Mouse (Mus musculus) liver, postnatal 0 days (tissue): ENCODE results near the gene Ndufab1. TPM values are rescaled to one million over a fixed set of nuclear protein-coding genes. Genes with fewer than 3 reads are reported as not detected.

ENCODE experiments used
- ATAC-seq: fragments of 200-750 bp; cut with Nextera tagmentation; 2 replicates; pipeline ENCODE4 v1.8.0; 2017; ENCODE audit warnings: mild to moderate bottlenecking, moderate library complexity
- DNase-seq: peaks from one replicate; pipeline ENCODE4 v3.0.0-alpha.2; 2016
- H3K27ac ChIP-seq: fragments of 300-500 bp; sonication (generic); 2 replicates; pipeline ENCODE4 v1.5.1; 2014; ENCODE audit warnings: antibody characterized with exemption, moderate library complexity, mild to moderate bottlenecking, low read depth
- H3K27me3 ChIP-seq: fragments of 300-500 bp; sonication (generic); 2 replicates; pipeline ENCODE4 v1.6.1; 2014; ENCODE audit warnings: low read length, control low read depth, mixed read lengths; ENCODE audit not compliant: insufficient read depth
- H3K36me3 ChIP-seq: fragments of 300-500 bp; sonication (generic); replicated peaks from 2 replicates; pipeline ENCODE4 v1.6.1; 2014; ENCODE audit warnings: mild to moderate bottlenecking, control low read depth, low read length, moderate library complexity, mixed read lengths; ENCODE audit not compliant: insufficient read depth
- H3K4me1 ChIP-seq: fragments of 300-500 bp; sonication (generic); 2 replicates; pipeline ENCODE4 v1.6.1; 2014; ENCODE audit warnings: antibody characterized with exemption, mild to moderate bottlenecking, control low read depth; ENCODE audit not compliant: insufficient read depth
- H3K4me2 ChIP-seq: fragments of 300-500 bp; sonication (generic); 2 replicates; pipeline ENCODE4 v1.6.1; 2014; ENCODE audit warnings: low read depth, mild to moderate bottlenecking, low read length, moderate library complexity, mixed read lengths
- H3K4me3 ChIP-seq: fragments of 300-500 bp; sonication (generic); 2 replicates; pipeline ENCODE4 v1.5.1; 2014; ENCODE audit warnings: low read depth, low read length
- H3K9ac ChIP-seq: fragments of 300-500 bp; sonication (generic); replicated peaks from 2 replicates; pipeline ENCODE4 v1.6.1; 2014; ENCODE audit warnings: mild to moderate bottlenecking, moderate library complexity
- H3K9me3 ChIP-seq: fragments of 300-500 bp; sonication (generic); 2 replicates; pipeline ENCODE4 v1.6.1; 2016; ENCODE audit warnings: mild to moderate bottlenecking, control low read depth, low read length, mixed read lengths
- CTCF ChIP-seq: sonication (generic); IDR thresholded peaks from 2 replicates; pipeline ENCODE4 v1.5.1; 2016; ENCODE audit warnings: antibody characterized with exemption, low read depth
- EP300 ChIP-seq: IDR thresholded peaks from 2 replicates; pipeline ENCODE4 v1.6.1; 2016; ENCODE audit warnings: antibody characterized with exemption, low read depth, mild to moderate bottlenecking
- WGBS: fragments of 180-500 bp; shearing (Covaris S2); extraction: QIAGEN DNeasy Blood & Tissue Kit; methylation state at CpG from one replicate; pipeline ENCODE4 v1.1.7; 2014; ENCODE audit not compliant: insufficient replicate concordance; 5-methylcytosine and 5-hydroxymethylcytosine counted together
- polyA plus RNA-seq: library from polyadenylated mRNA; unstranded; fragments of >200 nt; fragmentation: Nextera tagmentation; extraction: Ambion mirVana; gene quantifications from 2 replicates; pipeline ENCODE4 v1.2.1, GENCODE M21; 2015

The Ndufab1 gene
- polyA plus RNA-seq, 1 experiment from 2014 or later, result 564 TPM

- ATAC-seq, result no peak
- H3K9me3 ChIP-seq, result no peaks in the 10 kb centered on the region
- no peak overlapping the region for H3K9ac ChIP-seq
- 0 out of 2 replicates have a peak, but pooled peaks cover 9% of the 10 kb centered on the region for H3K36me3 ChIP-seq
- no peak for DNase-seq
- H3K4me1 ChIP-seq, result 0 out of 2 replicates have a peak, but pooled peaks cover 10% of the 10 kb centered on the region
- 74% methylated on average over 4 of the region's 4 CpGs for WGBS
- H3K27ac ChIP-seq, result no peak overlapping the region
- no peak for TF ChIP-seq EP300
- TF ChIP-seq CTCF, result no peak
- no peak overlapping the region for H3K4me2 ChIP-seq
- H3K27me3 ChIP-seq, result no peaks in the 10 kb centered on the region
- H3K4me3 ChIP-seq, result no peak overlapping the region
Measured at GRCm38 (mm10) chr7:122045181-122045634, 56.5 kb downstream of the Ndufab1 start.

GRCm38 (mm10) chr7:122044106-122044505 is 57.6 kb downstream of the Ndufab1 start:
- H3K9ac ChIP-seq, result no peak overlapping the region
- 0 out of 2 replicates have a peak, but pooled peaks cover 10% of the 10 kb centered on the region for H3K4me1 ChIP-seq
- 86% methylated on average over 8 of the region's 8 CpGs for whole genome bisulfite sequencing
- no peaks in the 10 kb centered on the region for H3K27me3 ChIP-seq
- H3K9me3 ChIP-seq, result no peaks in the 10 kb centered on the region
- DNase-seq, result no peak
- TF ChIP-seq CTCF, result no peak
- TF ChIP-seq EP300, result no peak
- H3K36me3 ChIP-seq, result peaks cover 14% of the 10 kb centered on the region
- ATAC-seq, result no peak
- H3K4me2 ChIP-seq, result no peak overlapping the region
- H3K4me3 ChIP-seq, result no peak overlapping the region
- no peak overlapping the region for H3K27ac ChIP-seq

Other genes with a start within 250 kb of the Ndufab1 start
- gene Scnn1b, start 236.8 kb downstream of the Ndufab1 start, polyA plus RNA-seq, result 0.07 and 0.09 TPM in 2 replicates
- gene Cog7, start 120.2 kb downstream of the Ndufab1 start, polyA plus RNA-seq, result 4.2 and 5.4 TPM in 2 replicates
- 9.7 and 10.1 TPM in 2 replicates for gene Gga2, start 80.7 kb downstream of the Ndufab1 start, polyA plus RNA-seq
- gene Ubfd1, start 34.7 kb downstream of the Ndufab1 start, polyA plus RNA-seq, result 10.9 and 11.0 TPM in 2 replicates
- 8.3 TPM in 2 replicates for gene Ears2, start 34.6 kb downstream of the Ndufab1 start, polyA plus RNA-seq
- gene Palb2, start 31.1 kb upstream of the Ndufab1 start, polyA plus RNA-seq, result 4.5 and 6.5 TPM in 2 replicates
- 30.5 and 33.1 TPM in 2 replicates for gene Dctn5, start 31.2 kb upstream of the Ndufab1 start, polyA plus RNA-seq
- gene Plk1, start 57.6 kb upstream of the Ndufab1 start, polyA plus RNA-seq, result 35.9 and 43.4 TPM in 2 replicates
- not detected in 2 replicates for gene Ern2, start 84.3 kb upstream of the Ndufab1 start, polyA plus RNA-seq
- gene Chp2, start 117.6 kb upstream of the Ndufab1 start, polyA plus RNA-seq, result 2.1 and 2.9 TPM in 2 replicates
- gene Prkcb, start 186.9 kb upstream of the Ndufab1 start, polyA plus RNA-seq, result 8.1 TPM in 2 replicates